Mouse (Mus musculus): ENCODE measurements around the gene Pcx.

GRCm38 (mm10) chr19:4511116-4511841, 1.0 kb downstream of the Pcx start:
- no peak for TF ChIP-seq GATA1 (IDR thresholded peaks at IDR 0.05; ENCODE audit: borderline replicate concordance, low read length)
- TF ChIP-seq FLI1 (IDR thresholded peaks at IDR 0.05; ENCODE audit: low read length), result no peak

Measured in megakaryocyte, embryonic 14.5 days (primary cell).